Mouse (Mus musculus) liver, adult 2 months (tissue): Measurements from ENCODE around the gene Syt16.

ENCODE experiments used
- CTCF ChIP-seq: fragments of 200-500 bp; IDR thresholded peaks from 2 replicates; pipeline ENCODE4 v1.5.1; 2011; ENCODE audit warnings: low read depth, low read length, control low read depth
- POLR2A ChIP-seq: fragments of 200-500 bp; IDR thresholded peaks from 2 replicates; pipeline ENCODE4 v1.6.1; 2011; ENCODE audit warnings: low read length, control low read depth; ENCODE audit not compliant: insufficient read depth; ENCODE audit errors: extremely low read depth

DNA sequence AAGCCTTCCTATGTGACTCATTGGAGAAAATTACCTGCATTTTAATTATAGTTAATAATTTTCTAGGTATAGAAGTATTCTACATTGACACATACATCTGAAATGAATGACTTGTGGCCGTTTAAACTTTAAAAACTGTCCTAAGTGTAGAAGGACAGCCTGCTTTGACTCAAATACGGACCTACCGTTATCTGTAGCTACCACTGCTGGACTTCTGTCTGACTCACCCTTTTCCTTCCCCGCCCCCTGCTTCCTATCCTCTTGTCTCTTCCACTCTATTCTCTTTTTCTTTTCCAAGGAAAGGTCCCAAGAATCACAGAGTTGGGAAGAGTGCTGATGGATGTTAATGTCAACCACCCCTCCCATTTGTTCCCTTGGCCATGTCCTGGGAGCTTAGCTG lies 222.4 kb downstream of the Syt16 start:
- TF ChIP-seq CTCF (no peak), POLR2A (no peak)
